Mouse (Mus musculus): ENCODE measurements around the gene Lck. TPM values are rescaled to one million over a fixed set of nuclear protein-coding genes. Genes with fewer than 3 reads are reported as not detected.

Gene Lck
- polyA plus RNA-seq (2012), result 3.0 and 3.1 TPM in 2 replicates

DNA sequence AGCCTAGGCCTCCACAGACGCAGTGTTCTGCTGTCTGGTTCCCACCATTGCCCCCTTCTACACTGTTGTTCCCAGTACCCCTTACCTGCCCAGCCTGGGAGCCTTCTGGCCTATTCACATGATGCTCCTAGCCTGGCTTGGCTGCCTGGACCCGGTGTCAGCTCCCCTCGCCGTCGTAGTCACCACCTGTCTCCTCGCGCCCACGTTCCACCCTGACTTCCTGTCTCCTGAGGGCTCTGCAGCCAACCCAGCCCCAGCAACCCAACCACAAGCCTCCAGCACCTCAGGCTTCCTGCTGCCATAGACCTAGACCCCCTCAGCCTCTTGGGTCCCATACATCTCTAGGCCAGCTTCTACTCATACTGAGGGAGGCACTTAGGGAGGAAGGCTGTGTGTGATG lies at the start of gene Lck:
TSS of gene Lck (minus strand) at position 212 of the 400 bp plus-strand sequence.
- Histone ChIP-seq H3K27me3 (ENCODE audit: control insufficient read depth) (peaks cover 39% of the 10 kb centered on the region), H3K9me3 (ENCODE audit: control insufficient read depth, low read length) (no peaks in the 10 kb centered on the region), H3K4me3 (replicated peaks) (no peak within 1 kb of the TSS), H3K36me3 (ENCODE audit: control insufficient read depth) (no peaks in the 10 kb centered on the region), H3K4me1 (ENCODE audit: control insufficient read depth) (peaks cover 10% of the 10 kb centered on the region)
- TF ChIP-seq GATA1 (IDR thresholded peaks at IDR 0.05; ENCODE audit: low read length), result no peak

DNA sequence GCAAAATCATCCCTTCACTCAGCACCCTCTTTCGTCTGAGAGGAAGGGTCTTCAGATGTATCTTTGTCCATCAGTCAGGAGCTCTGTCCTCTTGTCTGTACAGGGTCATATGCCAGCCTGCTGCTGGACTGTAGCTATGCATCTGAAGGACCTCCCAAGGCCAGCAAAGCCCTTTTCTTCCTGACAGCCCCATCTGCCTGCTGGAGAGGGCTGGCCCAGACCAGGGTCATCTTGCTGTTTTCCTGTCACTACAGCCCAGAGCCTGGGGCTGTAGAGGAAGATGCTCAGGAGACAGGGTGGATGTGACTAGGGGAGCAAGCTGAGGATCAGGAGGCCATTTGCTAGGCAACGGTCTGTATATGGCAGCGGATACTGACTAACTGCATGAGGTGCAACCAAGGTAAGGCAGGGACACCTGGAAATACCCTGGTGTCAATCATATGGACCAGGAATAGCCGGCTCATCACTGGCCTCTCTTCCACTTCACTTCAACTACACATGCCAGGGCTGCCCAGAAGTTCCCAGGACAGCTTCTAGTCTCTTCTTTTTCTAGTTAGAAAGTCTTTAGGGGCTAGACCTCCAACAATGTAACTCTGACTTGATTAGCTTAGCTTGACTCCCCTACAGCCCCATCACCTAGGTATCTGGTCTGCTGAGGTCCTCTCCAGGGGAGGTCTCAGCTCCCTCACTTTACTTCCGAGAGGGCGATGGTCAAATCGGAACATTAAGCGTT lies 49.5 kb upstream of the Lck start:
- H3K36me3 ChIP-seq (ENCODE audit: control insufficient read depth), result peaks cover 34% of the 10 kb centered on the region
- no peaks in the 10 kb centered on the region for H3K9me3 ChIP-seq (ENCODE audit: control insufficient read depth, low read length)
- H3K27me3 ChIP-seq (ENCODE audit: control insufficient read depth), result no peaks in the 10 kb centered on the region
- H3K4me1 ChIP-seq (ENCODE audit: control insufficient read depth), result peaks cover 80% of the 10 kb centered on the region
- peak overlapping the region; percentile 69 for H3K4me3 ChIP-seq (replicated peaks)
- TF ChIP-seq GATA1 (IDR thresholded peaks at IDR 0.05; ENCODE audit: low read length), result no peak
- TF ChIP-seq TAL1 (IDR thresholded peaks at IDR 0.05; ENCODE audit: low read length), result no peak

DNA sequence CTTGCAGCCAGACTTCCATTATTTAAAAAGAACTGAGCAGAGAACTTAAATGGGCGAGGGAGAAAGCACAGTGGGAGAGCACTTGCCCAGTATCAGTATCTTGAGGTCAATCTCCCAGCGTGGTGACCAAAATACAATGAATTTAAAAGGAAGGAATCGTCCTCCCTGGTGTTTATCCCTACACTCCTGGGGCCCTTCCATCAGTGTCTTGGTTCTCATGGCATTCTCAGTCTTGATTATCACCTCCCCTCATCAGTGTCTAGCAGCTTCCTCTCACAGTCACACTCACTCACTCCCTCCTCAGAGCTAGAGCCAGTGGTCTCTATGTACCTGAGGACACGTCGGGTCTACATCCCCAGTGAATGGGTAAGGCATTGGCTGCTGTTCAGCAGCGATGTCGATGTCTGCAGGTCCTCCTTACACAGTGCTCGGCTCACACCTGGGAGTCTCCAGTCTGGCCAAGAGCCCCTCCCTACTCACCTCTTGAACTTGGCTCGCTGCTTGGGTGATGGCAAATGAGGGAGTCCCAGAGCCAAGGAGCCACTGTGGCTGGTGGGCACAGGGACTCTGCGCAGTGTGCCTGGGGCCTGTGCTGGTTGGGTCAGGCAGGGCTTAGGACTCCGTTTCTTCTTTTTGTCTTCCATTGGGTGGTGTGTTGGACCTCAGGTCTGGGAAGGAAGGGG lies 48.8 kb upstream of the Lck start:
- peak overlapping the region; percentile 69 for H3K4me3 ChIP-seq (replicated peaks)
- H3K27me3 ChIP-seq (ENCODE audit: control insufficient read depth), result no peaks in the 10 kb centered on the region
- no peaks in the 10 kb centered on the region for H3K9me3 ChIP-seq (ENCODE audit: control insufficient read depth, low read length)
- TF ChIP-seq GATA1 (IDR thresholded peaks at IDR 0.05; ENCODE audit: low read length) (0 out of 2 replicates have a peak, but pooled peaks have one; percentile 15), TAL1 (IDR thresholded peaks at IDR 0.05; ENCODE audit: low read length) (no peak)
- H3K4me1 ChIP-seq (ENCODE audit: control insufficient read depth), result peaks cover 87% of the 10 kb centered on the region
- peaks cover 30% of the 10 kb centered on the region for H3K36me3 ChIP-seq (ENCODE audit: control insufficient read depth)

DNA sequence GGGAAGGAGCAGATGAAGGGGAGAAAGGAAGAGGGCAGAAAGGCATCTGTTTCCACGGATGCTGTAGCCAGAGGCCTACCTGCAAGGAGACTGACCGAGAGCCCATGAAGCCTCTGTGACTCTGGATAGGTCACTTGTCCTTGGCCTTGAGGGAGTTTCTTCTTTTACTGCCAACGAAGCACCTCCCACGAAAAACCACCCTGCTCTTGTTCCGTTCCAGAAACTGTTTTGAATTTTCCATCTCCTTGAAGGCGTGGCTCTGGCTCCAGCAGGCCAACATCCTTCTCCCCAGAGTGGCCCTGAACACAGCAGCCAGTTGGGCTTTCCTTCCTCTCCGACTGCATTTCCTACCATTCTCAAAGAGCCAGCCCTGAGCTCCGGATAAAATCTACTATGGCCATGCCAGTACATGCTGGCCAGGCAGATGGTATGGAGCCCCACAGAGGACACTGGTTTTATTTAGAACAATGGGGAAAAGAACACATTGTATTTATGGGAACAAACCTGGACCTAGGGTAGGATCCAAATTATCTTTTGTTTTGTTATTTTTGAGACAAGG lies 47.9 kb upstream of the Lck start:
- peaks cover 86% of the 10 kb centered on the region for H3K4me1 ChIP-seq (ENCODE audit: control insufficient read depth)
- H3K36me3 ChIP-seq (ENCODE audit: control insufficient read depth), result peaks cover 30% of the 10 kb centered on the region
- H3K4me3 ChIP-seq (replicated peaks), result no peak overlapping the region
- H3K9me3 ChIP-seq (ENCODE audit: control insufficient read depth, low read length), result no peaks in the 10 kb centered on the region
- TF ChIP-seq TAL1 (IDR thresholded peaks at IDR 0.05; ENCODE audit: low read length) (no peak), GATA1 (IDR thresholded peaks at IDR 0.05; ENCODE audit: low read length) (no peak)
- H3K27me3 ChIP-seq (ENCODE audit: control insufficient read depth), result no peaks in the 10 kb centered on the region

DNA sequence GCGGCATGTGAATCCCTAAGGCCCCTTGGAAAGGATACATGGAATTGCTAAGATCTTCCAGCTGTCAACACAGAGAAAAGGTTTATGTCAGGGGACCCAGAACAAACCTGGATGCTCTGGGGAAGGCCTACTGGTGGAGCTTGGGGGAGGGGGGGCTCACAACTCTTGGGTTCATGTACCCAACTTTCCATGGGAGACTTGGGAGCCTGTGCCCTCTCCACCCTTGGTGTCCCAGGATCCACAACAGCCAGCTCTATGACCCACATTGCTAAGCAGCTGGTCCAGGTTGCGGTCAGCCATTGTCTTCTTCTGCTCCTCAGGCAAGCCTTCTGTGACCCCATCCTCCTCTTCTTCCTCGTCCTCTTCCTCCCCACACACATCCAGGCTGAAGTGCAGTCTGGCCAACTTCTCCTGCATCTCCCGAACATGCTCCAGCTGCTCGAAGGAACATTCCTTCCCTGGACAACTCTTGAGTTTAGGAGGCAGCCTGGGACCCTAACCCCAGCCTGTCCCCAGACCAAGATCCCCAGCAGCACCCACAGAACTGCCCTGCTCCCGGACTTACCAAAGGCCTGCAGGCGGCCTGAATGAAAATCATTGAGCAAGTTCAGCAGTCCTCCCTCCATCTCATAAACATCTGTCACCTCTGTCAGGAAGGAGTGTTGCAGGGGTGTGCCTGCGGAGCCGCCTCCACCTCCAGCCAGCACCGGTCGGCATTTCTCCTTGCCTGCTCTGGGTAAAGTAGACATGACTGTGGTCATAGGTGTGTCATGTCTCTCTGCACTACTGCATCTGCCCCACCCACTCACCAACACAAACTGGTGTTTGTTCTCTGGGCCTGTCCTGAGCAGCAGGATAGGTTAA lies 47.2 kb upstream of the Lck start:
- H3K4me3 ChIP-seq (replicated peaks), result no peak overlapping the region
- no peaks in the 10 kb centered on the region for H3K9me3 ChIP-seq (ENCODE audit: control insufficient read depth, low read length)
- peaks cover 80% of the 10 kb centered on the region for H3K4me1 ChIP-seq (ENCODE audit: control insufficient read depth)
- no peak for TF ChIP-seq GATA1 (IDR thresholded peaks at IDR 0.05; ENCODE audit: low read length)
- TF ChIP-seq TAL1 (IDR thresholded peaks at IDR 0.05; ENCODE audit: low read length), result no peak
- H3K27me3 ChIP-seq (ENCODE audit: control insufficient read depth), result no peaks in the 10 kb centered on the region
- peaks cover 29% of the 10 kb centered on the region for H3K36me3 ChIP-seq (ENCODE audit: control insufficient read depth)

DNA sequence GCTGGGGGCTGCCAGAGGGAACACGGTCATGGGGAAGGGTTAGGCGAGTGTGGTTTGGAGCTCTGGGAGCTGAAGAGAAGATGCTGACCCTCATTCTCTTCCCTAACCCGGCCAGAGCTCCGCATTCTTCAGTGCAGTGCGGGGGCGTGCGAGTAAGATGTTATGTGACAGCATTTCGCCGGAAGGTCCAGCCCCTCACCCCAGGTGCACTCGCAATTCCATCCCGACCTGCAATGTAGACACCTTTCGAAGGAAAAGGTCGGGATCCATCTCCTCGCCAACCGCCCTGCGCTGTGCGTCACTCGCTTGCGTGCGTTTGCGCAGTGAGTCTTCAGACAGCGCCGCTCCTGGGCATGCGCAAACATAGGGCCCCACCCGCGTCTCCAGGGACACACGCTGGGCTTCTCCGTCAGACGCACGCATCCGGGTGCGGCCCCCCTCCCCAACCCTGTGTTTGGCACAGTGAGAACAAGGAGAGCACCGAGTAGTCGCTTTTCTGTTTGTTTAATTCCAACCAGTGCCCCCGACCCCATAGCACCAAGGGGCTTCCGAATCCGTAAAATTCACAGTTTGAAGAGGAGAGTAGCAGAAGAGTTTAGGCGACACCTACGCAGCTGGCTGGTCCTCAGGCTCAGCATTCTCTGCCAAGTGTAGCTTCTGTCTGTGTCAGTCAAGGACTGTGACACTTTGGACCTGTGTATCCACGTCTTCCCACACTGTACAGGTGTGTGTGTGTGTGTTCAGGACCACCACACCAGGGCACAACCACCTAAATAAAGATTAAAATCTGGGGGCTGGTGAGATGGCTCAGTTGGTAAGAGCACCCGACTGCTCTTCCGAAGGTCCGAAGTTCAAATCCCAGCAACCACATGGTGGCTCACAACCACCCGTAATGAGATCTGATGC lies 45.6 kb upstream of the Lck start, which contains the start of gene Iqcc:
TSS of gene Iqcc (minus strand) at position 314 of the 906 bp plus-strand sequence.
- no peak for TF ChIP-seq GATA1 (IDR thresholded peaks at IDR 0.05; ENCODE audit: low read length)
- no peak for TF ChIP-seq TAL1 (IDR thresholded peaks at IDR 0.05; ENCODE audit: low read length)
- Histone ChIP-seq H3K36me3 (ENCODE audit: control insufficient read depth) (peaks cover 28% of the 10 kb centered on the region), H3K4me1 (ENCODE audit: control insufficient read depth) (peaks cover 65% of the 10 kb centered on the region), H3K27me3 (ENCODE audit: control insufficient read depth) (no peaks in the 10 kb centered on the region), H3K4me3 (replicated peaks) (peak within 1 kb of the TSS; percentile 73), H3K9me3 (ENCODE audit: control insufficient read depth, low read length) (no peaks in the 10 kb centered on the region)

DNA sequence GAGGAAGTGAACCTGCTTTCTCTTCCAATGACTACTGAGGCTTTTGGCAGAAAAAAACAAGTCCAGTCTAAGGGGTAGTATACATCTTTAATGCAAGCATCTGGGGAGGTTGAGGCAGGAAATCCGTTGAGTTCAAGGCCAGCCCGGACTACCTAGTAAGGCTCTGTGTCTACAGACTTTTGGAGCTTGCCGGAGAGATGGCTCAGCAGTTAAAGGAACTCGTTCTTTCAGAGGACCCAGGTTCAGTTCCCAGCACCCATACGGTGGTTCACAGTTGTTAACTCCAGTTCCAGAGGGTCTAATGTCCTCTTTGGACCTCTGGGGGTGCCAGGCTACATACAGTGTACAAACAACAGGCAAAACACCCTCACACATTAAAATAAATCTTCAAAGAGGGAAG lies 44.6 kb upstream of the Lck start:
- Histone ChIP-seq H3K9me3 (ENCODE audit: control insufficient read depth, low read length) (no peaks in the 10 kb centered on the region), H3K36me3 (ENCODE audit: control insufficient read depth) (peaks cover 31% of the 10 kb centered on the region), H3K27me3 (ENCODE audit: control insufficient read depth) (no peaks in the 10 kb centered on the region), H3K4me3 (replicated peaks) (peak overlapping the region; percentile 73), H3K4me1 (ENCODE audit: control insufficient read depth) (peaks cover 57% of the 10 kb centered on the region)
- TF ChIP-seq GATA1 (IDR thresholded peaks at IDR 0.05; ENCODE audit: low read length) (no peak), TAL1 (IDR thresholded peaks at IDR 0.05; ENCODE audit: low read length) (no peak)

DNA sequence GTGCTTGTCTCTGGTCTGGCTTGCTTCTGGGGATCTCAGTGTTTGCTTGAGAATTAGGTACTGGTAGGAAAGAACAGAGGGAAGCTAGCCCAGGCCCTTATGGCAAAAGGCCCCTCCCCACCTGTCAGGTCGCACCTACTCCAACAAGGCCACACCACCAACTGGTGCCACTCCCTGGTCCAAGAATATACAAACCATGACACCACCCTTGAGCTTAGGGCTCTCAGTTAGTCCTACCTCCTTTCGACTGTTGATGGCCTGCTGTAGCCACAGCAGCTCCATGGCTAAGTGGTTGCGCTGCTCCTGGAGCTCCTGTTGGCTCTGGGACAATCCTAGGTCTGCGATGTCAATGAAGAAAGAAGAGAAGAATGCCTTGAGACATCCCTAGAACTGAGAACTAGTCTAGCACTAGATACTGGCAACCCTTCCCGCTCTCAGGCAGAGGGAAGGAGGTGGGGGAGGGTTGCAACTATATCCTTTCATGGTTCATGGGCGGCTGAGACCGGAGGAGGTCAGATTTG lies 43.7 kb upstream of the Lck start:
- Histone ChIP-seq H3K9me3 (ENCODE audit: control insufficient read depth, low read length) (no peaks in the 10 kb centered on the region), H3K27me3 (ENCODE audit: control insufficient read depth) (no peaks in the 10 kb centered on the region), H3K4me3 (replicated peaks) (no peak overlapping the region), H3K36me3 (ENCODE audit: control insufficient read depth) (peaks cover 32% of the 10 kb centered on the region), H3K4me1 (ENCODE audit: control insufficient read depth) (peaks cover 48% of the 10 kb centered on the region)
- TF ChIP-seq TAL1 (IDR thresholded peaks at IDR 0.05; ENCODE audit: low read length), result no peak
- no peak for TF ChIP-seq GATA1 (IDR thresholded peaks at IDR 0.05; ENCODE audit: low read length)
